Mouse (Mus musculus) retina, postnatal 1 day (tissue): ENCODE data around the gene Smcr8.
A peak's percentile ranks its signal among the peaks of the same experiment; 100 is the strongest.

ENCODE experiments used
- DNase-seq: peaks from one replicate; pipeline ENCODE4 v3.0.0-alpha.2; 2012

Smcr8 gene

DNA sequence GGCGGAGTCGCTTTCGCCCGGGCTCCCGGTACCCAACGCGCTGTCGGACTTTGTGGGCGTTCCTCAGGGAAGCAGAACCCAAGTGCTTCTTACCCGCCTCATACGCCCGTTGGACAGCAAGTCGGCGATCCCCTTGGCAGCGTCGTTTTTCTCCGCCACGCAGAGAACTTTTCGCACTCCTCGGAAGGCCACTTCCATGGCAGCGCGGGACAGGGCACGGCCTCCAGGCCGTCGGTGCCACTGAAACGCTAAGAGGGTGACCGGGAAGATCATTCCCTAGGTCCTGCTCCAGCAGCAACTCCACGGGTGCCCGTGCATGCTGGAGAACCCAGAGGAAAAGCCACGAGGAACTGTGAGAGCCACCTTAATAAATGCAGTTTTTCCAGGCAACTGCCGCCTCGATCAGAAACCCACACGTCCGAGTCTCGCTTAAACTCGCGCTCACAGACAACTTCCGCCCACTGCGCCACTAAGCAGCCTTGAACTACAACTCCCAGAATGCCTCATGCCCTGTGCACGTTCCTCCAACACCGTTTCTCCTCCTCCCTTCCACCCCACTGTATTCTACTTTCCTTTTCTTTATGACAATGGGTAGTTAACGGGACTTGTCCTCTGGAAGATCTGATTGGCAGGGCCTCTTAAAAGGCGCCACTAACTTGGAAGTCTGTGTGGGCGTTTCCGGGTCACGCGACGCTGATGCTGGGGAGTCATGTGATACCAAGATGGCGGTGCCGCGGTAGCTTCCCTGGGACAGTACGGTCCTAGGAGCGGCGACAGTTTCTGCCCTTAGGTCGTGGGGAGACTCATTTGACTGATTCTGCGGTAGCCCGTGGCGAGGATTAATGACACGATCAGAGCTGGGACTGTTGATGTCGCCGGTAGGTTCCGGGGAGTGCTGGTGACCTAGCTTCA lies at the start of gene Smcr8, which contains the start of gene Top3a:
TSS of gene Smcr8 (plus strand) at position 696 of the 912 bp plus-strand sequence.
TSS of gene Top3a (minus strand) at position 537 of the 912 bp plus-strand sequence.
- peak; percentile 97 for DNase-seq

GRCm38 (mm10) chr11:60728260-60728761 lies 49.0 kb upstream of the Smcr8 start, which contains the start of gene Mief2:
Gene Mief2 (plus strand): TSS chr11:60728398.
- DNase-seq, result peak; percentile 98

- DNase-seq, result no peak
Measured at GRCm38 (mm10) chr11:60729217-60729641, 48.1 kb upstream of the Smcr8 start.

DNA sequence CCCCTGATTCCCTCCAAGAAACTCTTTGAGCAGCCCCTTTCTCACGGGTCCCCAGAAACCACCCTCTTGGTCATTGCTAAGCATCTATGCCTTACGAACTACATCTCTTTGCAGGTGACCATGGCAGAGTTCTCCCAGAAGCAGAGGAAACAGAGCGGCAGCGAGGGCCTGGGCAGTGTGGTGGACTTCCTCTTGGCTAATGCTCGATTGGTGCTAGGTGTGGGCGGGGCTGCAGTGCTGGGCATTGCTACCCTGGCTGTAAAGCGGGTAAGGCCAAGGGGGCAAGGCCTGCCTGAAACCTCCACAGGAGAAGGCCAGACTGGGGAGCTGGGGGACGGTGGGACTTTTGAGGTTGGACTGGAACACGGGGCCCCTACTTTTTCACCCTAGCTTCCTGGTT lies 47.2 kb upstream of the Smcr8 start:
- no peak for DNase-seq

DNA sequence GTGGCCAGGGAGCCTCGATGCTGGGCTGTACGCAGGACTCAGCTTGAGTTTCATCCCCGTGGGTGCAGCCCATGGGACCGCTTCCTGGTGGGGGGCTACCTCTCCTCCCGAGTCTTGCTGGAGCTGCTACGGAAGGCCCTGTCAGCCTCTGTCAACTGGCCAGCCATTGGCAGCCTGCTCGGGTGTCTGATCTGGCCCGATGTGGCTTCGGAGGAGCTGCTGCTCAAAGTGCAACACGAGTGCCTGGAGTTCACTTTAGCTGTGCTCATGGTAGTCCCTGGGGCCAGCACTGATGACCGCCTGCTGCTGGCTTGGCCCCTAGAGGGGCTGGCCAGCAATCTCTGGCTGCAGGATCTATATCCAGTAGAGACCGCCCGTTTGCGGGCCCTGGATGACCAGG lies 46.1 kb upstream of the Smcr8 start:
- DNase-seq, result no peak

GRCm38 (mm10) chr11:60734206-60734605 lies 43.1 kb upstream of the Smcr8 start:
- DNase-seq, result no peak

DNA sequence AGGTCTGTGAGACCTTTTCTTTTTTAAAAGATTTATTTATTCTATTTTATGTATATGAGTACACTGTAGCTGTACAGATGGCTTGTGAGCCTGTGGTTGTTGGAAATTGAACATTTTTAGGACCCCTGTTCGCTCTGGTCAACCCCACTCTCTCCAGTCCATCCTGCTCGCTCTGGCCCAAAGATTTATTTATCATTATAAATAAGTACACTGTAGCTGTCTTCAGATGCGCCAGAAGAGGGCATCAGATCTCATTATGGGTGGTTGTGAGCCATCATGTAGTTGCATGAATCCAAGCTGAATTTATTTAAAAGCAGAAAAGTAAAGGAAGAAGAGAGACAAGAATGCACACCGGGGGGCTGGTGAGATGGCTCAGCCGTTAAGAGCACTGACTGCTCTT lies 42.1 kb upstream of the Smcr8 start:
- no peak for DNase-seq

DNA sequence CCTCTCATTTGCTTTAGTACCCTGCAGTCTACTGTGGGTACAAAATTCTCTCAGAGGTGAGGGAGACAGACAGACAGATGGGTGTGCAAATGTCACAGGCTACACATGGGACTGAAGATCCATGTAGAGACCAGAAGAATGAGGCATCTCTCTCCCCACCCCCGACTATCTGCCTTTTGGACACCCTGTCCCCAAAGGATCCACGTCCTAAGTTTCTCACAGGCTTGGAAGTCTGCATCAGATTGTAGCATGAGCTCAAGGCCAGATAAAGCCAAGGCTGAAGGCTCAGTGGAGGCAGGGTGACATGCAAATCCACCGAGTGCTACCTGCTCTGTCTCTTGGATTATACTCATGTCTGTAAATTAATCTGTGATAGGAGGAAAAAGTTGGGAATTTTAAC lies 40.8 kb upstream of the Smcr8 start:
- no peak for DNase-seq

- DNase-seq, result no peak
Measured at GRCm38 (mm10) chr11:60737450-60737849, 39.9 kb upstream of the Smcr8 start.

DNA sequence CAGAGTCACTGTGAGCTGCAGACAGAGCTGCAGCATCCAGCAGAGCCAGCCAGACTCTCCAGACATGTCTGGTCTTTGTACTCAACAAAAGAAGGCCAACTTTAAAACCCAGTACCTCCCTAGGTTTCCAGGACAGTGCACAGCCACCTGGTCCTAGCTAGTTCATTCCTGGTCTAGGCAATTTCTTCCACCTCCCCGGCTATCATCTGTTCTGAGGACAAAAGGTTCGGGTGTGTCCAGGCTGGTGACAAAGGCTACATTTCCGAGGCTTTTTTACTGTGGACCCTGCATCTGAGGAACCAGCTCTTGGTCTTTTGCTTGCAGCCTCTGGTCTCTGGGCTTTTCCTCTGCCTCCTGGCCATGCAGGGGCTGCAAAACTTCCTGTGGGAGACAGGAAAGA lies 37.0 kb upstream of the Smcr8 start:
- no peak for DNase-seq

DNA sequence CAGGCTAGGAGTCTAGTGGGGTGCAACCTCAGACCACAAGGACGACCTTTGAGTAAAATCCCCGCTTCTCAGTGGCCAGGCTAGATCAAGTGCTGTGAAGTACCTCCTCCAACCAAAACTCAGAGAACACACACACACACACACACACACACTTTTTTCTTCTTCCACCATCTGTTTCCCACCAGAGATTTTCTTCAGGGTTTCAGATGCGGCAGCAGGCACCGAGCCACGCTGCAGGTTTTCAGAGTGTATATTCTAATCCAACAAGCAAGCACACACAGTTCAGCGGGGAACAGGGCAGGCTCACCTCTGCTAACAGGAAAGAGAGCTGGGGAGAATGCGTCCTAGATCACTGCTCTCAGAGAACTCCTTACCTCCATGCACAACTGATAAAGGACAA lies 21.8 kb upstream of the Smcr8 start:
- no peak for DNase-seq

- no peak for DNase-seq
Measured at GRCm38 (mm10) chr11:60761681-60762080, 15.6 kb upstream of the Smcr8 start.

GRCm38 (mm10) chr11:60766969-60767368 lies 10.4 kb upstream of the Smcr8 start:
- DNase-seq, result no peak

DNA sequence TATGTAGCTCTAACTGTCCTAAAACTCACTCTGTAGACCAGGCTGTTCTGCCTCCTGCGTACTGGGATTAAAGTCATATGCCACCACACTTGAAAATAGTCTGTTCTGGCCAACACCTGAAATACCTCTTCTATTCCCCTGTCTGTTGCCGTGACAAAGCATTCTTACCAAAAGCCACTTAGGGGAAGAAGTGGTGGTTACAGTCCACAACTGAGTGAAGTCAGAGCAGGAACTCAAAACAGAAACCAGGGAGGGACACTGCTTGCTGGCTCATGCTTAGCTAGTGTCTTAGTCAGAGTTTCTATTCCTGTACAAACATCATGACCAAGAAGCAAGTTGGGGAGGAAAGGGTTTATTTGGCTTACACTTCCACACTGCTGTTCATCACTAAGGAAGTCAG lies 8.0 kb upstream of the Smcr8 start:
- no peak for DNase-seq

- DNase-seq, result no peak
Measured at GRCm38 (mm10) chr11:60770776-60771175, 6.5 kb upstream of the Smcr8 start.

- DNase-seq, result no peak
Measured at GRCm38 (mm10) chr11:60772161-60772560, 5.2 kb upstream of the Smcr8 start.

GRCm38 (mm10) chr11:60774158-60774689 lies 3.1 kb upstream of the Smcr8 start:
- no peak for DNase-seq

DNA sequence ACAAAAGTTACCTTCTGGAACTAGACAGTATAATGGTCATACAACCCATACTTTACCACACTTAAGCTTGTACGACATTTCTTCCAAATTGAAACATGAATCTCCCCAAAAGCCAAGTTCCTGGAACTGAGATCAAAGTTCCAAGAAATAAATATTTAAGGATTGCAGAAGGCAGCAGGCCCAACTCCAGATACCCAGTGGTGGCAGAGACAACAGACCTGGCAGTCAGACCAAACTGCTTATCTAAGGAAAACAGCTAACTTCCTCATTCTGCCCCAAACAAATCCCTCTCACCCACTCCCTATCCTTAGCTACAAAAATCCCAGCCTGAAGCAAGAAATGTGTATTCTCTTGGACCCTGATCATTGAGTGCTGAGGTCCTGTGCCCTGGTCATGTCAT lies 2.5 kb upstream of the Smcr8 start:
- DNase-seq, result no peak

DNA sequence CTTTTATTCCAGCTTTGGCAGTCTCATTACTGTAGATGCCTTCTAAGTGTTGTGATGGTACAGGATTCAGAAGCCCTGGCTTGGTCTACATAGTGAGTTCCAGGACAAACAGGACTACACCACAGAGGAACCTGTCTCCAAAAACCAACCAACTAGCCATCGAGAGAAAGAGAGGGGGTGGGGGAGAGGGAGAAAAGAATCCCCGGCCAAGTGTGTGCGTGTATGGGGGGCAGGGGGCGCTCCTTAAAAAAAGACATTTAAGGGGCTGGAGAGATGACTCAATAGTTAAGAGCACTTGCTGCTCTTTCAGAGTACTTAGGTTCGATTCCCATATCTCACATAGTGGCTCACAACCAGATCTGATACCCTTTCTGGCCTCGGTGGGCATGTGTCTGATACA lies 1.7 kb upstream of the Smcr8 start:
- DNase-seq, result no peak

- no peak for DNase-seq
Measured at GRCm38 (mm10) chr11:60776107-60776828, 1.1 kb upstream of the Smcr8 start.

DNA sequence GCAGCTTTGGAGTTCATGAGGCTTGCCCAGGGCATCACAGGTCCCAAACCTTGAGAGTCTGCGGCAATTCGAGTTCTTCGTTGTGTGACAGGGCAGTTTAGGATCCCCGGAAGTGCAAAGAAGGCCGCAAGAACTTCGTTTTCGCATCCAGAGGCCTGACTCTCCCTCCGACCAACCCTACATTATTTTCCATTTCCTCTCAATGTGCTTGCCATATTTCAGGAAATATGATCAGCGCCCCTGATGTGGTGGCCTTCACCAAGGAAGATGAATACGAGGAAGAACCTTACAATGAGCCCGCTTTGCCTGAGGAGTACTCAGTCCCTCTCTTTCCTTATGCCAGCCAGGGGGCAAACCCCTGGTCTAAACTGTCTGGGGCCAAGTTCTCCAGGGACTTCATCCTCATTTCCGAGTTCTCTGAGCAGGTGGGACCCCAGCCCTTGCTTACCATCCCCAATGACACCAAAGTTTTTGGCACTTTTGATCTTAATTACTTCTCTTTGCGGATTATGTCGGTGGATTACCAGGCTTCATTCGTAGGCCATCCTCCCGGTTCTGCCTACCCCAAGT lies 562 bp downstream of the Smcr8 start:
- no peak for DNase-seq

DNA sequence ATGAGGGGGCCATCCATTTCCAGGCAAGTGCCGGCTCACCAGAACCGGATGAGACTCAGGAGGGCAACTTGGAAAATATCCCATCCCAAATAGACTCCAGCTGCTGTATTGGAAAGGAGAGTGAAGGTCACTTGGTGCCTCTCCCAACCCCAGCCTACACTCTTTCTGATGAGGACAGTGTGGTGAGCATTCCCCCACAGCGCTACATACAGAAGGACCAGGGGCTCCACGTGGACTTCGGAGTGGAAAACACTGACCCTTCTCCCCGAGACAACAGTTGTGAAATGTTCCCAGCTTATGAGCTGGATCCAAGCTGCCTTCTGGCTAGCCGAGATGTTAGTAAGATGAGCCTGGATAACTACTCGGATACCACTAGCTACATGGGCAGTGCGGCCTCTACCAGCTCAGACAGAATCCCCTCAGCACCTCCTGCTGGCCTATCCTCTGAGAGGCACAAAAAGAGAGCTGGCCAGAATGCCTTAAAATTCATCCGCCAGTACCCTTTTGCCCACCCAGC lies 2.4 kb downstream of the Smcr8 start:
- DNase-seq, result no peak
